Mouse (Mus musculus) brain, embryonic 14.5 days (tissue): Measurements from ENCODE around the gene Dctn3.

Experiments used
- CTCF ChIP-seq: fragments of 200-500 bp; IDR thresholded peaks from 2 replicates; pipeline ENCODE4 v1.5.1; 2012; ENCODE audit warnings: inconsistent platforms, mild to moderate bottlenecking, moderate library complexity, borderline replicate concordance; ENCODE audit not compliant: insufficient read depth, insufficient read length; ENCODE audit errors: extremely low read depth
- POLR2A ChIP-seq: fragments of 200-500 bp; IDR thresholded peaks from 2 replicates; pipeline ENCODE4 v1.6.1; 2012; ENCODE audit warnings: mild to moderate bottlenecking, inconsistent platforms, borderline replicate concordance; ENCODE audit not compliant: poor library complexity, insufficient read depth, insufficient read length, severe bottlenecking; ENCODE audit errors: extremely low read depth

DNA sequence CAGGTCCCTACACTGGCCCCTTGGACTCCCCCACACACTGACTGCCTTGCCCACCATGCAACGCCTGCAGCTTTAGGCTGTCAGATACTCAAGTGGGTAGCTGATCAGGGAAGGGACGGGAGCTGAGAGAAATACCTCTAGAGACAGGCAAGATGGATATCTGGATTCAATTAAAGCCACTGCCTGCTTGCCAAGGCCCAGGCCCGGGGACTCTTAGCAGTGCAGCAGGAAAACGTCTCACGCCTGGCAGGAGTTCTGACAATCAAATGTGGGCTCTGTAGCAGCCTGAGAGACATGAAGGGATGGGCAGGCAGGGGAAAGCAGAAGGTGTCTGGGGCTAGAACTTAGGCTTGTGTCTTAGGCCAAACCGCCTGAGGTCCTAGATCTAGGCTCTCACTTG is 6.1 kb downstream of the Dctn3 start:
- TF ChIP-seq CTCF (no peak), POLR2A (no peak)
